Mouse (Mus musculus) left cerebral cortex, adult 2 months (tissue): Measurements from ENCODE around the gene Kirrel. TPM values are rescaled to one million over a fixed set of nuclear protein-coding genes. Genes with fewer than 3 reads are reported as not detected.

Experiments
- DNase-seq, 2 experiments: peaks; one replicate each; pipeline ENCODE4 v3.0.0; 2021 to 2022; ENCODE audit warnings: low spot score in 2 of 2, mixed read lengths in 1 of 2; ENCODE audit errors: extremely low spot score in 1 of 2
- H3K27ac ChIP-seq: fragments of 200-600 bp; 2 replicates; pipeline ENCODE4 v1.8.1; 2022
- H3K4me3 ChIP-seq: fragments of 200-600 bp; 2 replicates; pipeline ENCODE4 v1.8.1; 2022
- CTCF ChIP-seq: fragments of 200-600 bp; IDR thresholded peaks from 2 replicates; pipeline ENCODE4 v1.8.1; 2022; ENCODE audit warnings: antibody characterized with exemption, mild to moderate bottlenecking, moderate library complexity
- intact Hi-C: fragments of 180-260 bp; cut with DNase I; formaldehyde crosslinking; loops from one replicate; pipeline ENCODE4 v1.15.1; 2025
- total RNA-seq, 2 experiments: library from RNA; stranded (reverse); gene quantifications; 2 replicates each; pipeline ENCODE4 v1.2.3; 2021

Gene Kirrel
- total RNA-seq, 2 experiments from 2014 or later, result 4.3 to 4.9 TPM

DNA sequence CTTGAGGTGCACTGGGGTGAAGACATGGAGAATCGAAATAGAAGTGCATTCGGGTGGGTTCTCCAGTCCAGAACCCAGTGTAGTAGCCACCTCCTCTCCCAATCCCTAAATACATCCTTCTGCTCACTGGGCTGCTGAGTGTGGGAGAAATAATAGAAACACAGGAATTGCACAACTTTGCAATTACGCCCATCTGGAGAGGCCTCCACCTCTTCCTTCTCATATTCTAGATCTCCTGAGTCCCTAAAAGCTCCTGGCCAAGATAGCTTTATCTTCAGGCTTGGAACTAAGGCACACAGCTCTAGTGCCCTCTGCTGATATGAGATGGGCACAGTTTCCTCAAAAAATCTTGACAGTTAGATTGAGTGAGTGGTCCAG is 880 bp upstream of the Kirrel start:
- peak; percentile 76 for TF ChIP-seq CTCF
- Histone ChIP-seq H3K27ac (no peak overlapping the region), H3K4me3 (no peak overlapping the region)
- no peak for DNase-seq
- intact Hi-C loops, result loop anchor here (1.0 to 2.0 kb wide), 2 partner anchors 85 to 143 kb away; no protein-coding TSS in a partner anchor

DNA sequence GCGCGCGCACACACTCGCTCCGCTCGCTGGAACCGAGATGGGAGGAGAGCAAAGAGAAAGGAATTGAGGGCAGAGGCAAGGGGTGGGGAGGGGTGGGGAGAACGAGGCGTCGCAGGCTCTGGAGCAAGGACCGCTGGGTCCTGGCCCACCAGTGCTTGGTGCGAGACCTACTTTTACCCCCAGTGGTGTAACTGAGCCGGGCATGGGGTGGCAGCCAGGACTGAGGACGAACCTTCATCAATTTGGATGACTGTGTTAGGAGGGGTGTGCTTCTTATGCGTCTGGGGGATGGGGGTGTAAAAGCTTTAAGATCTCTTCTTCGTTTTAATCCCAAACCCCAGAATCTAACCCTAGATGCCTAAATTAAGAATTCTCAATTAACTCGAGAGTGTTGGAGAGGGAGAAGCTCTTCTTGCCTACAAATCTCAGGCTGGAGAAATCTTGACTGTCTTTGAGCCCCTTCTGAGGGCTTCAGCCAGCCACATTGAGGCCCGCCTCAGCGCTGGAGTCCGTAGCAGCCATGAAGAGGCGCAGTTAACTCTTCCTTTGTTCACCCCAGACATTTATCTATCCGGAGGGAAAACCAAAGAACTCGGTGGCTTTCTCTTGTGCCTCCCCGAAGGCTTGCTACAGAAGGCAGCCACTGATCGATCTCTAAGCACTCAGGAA is 356 bp upstream of the Kirrel start:
- TF ChIP-seq CTCF, result no peak; the same call in 1 of the 2 replicates
- no peak for DNase-seq
- intact Hi-C loops, result loop anchor here (1.0 to 2.0 kb wide), 2 partner anchors 85 to 142 kb away; no protein-coding TSS in a partner anchor
- Histone ChIP-seq H3K27ac (peak overlapping the region; percentile 8; the same call in 1 of the 2 replicates), H3K4me3 (peak overlapping the region; percentile 55)

DNA sequence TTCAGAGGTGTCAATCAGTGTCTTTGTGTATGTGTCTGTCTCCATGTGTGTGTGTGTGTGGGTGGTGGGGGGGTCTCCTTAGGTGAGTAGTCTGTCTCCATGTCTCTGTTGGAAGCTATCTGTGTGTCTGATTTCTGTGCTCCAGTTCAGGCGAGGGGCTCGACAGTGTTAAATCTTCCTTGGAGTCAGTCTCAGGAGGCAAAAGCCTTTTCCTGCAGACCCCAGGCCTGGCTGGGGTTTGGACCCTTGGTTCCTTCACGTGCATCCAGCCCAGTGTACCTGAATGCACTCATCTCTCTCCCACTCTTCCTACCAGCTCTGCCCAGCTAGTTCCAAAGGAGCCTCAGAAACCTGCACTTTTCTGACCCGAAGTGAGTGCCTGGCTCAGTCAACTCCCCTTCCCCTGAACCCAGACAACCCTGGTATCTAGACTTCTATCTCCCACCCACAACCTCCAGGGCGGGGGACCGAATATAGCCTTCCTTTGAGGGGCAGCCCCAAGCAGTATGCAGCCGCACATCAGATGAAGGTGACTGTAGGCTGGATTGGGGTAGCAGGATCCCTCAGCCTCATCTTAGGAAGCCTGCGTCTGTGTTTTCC is 961 bp downstream of the Kirrel start:
- no peak for TF ChIP-seq CTCF
- Histone ChIP-seq H3K4me3 (peak overlapping the region; percentile 55), H3K27ac (peak overlapping the region; percentile 58; the same call in 1 of the 2 replicates)
- intact Hi-C loops, result loop anchor here (2.0 kb wide), 1 partner anchor 141 kb away; no protein-coding TSS in a partner anchor
- DNase-seq, result no peak

DNA sequence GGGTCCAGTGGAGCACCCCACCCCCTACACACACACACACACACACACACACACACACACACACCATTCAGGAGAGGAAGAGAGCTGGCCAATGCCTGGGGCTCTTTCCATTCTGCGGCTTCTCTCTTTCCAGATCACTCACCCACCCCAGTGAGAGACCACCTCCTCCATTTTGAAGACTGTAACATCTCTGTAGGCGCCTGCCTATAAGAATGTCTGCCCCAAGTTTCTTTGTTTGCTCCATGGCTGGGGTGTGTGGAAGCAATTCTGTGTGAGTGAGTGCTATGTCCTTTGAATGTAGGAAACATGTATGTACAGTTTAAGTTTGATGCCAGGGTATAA is 1.5 kb downstream of the Kirrel start:
- intact Hi-C loops, result no loop called here
- no peak overlapping the region for H3K4me3 ChIP-seq
- DNase-seq, result no peak
- no peak for TF ChIP-seq CTCF
- H3K27ac ChIP-seq, result no peak overlapping the region

DNA sequence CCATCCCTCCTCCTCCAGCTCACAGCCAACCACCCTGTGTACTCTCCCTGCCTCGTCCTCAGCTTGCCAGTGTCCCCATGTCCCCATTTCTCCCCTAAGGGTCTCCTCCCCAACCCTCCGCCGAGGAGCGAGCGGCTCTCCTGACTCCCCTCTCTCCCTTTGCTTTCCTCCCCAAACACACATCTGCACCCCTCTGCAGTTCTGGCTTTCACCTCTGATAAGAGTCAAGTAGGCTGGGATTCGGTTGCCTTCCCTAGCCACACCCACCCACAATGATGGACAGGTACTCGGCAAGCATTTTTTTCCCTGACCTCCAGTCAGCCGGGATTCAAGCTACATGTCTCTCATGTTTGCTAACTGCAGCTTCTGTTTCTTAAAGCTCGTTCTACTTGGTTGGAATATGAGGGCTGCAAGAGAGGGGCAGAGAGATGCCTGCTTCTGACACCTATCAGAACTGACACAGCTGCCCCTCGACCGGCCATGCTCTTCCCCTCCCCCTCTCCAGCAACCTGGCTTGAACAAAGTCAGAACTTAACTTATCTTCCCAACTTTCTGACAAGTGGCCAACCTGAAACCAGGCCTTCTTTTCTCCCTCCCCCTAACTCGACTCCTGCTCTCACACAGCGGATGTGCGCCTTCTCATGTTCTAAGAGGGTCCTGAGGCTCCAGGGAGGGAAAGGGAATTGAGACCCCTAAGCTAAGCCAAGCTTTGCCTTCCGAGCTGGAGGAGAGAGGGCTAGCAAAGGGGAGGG is 2.0 kb downstream of the Kirrel start:
- Histone ChIP-seq H3K4me3 (peak overlapping the region; percentile 16), H3K27ac (no peak overlapping the region)
- no peak for DNase-seq
- TF ChIP-seq CTCF, result no peak
- intact Hi-C loops, result no loop called here

DNA sequence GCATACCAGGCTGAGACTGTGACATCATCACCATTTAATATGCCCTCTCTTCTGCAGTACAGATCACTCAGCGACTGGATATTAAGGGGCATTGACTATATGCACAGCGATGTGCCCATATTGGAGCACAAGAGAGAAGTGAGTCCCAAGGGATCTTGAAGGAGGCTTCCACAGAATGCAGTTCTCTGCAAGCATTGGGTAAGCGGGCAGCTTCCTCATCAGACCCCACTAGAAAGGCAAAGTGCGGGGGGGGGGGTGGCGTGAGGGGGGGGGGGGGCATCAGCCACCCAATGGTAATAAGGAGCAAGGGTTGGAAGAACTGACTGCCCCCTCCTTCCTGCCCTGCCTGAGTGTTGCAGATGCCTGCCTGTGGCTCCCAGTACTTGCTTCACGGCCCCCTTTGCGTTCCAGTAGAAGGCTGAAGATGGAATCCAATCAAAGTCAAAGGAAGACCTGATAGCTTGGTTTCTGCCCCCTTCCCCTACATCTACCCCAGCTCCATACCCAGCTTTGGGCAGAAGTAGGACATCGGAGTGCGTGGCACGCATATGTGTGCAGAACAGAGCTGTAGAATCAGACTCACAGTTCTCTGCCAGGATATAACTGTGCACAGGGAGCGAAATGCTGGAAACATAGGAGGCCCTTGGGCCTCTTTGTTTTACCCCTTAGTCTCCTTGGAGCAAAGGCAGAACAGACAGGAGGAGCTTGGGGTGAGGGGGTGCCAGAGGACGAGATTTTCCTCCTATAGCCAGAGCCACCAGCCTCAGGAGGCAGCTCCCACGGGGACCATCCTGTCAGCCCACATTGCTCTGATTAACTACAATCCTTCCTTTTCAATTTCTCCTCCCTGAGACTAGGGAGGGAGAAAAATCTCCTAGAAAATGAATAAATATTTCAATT is 3.1 kb downstream of the Kirrel start:
- Histone ChIP-seq H3K4me3 (peak overlapping the region; percentile 16), H3K27ac (no peak overlapping the region)
- no peak for DNase-seq
- intact Hi-C loops, result no loop called here
- TF ChIP-seq CTCF, result no peak

DNA sequence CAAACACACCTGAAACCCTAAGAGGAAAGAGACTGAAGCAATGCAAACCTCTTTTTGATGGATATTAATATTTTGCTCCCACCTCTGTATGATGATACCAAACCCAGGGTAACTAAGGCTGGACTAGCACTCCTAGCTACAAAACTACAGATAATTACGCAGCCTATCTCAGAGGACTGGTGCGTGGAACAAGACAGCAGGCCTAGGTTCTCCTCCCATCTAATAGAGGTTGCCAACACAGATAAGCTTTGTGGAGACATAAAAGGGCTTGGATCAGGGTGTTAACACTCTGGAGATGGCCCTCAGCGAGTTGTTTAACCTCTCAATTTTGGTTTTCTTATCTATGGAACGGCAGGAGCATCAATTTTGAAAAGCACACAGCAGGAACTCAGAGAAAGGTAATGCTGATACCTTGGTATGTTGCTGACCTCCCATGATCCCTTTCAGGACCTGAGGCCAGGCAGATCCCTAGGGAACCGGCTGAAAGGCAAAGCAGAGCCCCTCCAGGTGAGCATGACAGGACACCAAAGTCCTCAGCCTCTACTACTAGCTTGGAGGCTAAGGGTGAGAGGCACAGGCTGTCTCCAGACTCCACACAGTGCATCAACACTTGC is 5.0 kb downstream of the Kirrel start:
- no peak overlapping the region for H3K27ac ChIP-seq
- DNase-seq, result no peak
- no peak overlapping the region for H3K4me3 ChIP-seq
- intact Hi-C loops, result no loop called here
- no peak for TF ChIP-seq CTCF

DNA sequence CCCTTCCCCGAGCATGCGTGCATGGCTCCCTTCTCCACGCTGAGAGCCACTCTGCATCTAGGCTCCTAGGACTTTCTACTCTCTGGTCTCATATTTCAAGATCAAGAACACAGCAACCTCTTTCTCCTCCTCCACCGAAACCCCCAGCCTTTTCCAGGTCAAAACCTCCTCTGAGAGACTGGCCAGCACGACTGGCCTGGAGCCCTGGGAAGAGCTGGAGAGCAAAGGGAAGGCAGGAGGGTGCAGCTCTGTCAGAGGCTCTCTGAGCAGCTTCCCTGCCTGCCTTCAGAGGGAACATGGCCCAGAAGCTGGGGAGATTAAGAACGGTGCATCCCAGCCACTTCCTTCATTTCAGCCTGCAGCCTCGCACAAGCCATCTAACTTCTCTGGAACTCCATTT is 5.8 kb downstream of the Kirrel start:
- DNase-seq, result no peak
- TF ChIP-seq CTCF, result no peak
- intact Hi-C loops, result no loop called here
- Histone ChIP-seq H3K4me3 (no peak overlapping the region), H3K27ac (no peak overlapping the region)

DNA sequence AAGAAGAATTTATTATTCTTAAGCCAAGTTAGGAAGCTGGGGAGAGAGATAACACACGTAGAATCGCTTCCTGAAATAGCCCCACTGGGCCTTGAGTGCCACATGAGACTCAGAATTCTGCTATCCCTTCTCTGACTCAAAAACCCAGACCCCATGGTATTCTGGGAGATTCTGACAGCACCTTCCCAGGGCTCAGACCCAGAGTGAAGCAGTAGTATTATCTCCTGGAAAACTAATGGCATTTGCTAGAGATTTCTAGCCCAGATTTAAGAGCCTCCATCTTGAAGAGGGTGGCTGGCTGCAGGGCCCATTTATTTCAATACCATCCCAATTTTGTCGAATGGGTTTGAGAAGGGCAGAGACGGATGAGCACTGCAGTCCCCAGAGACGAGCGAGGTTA is 6.9 kb downstream of the Kirrel start:
- Histone ChIP-seq H3K27ac (no peak overlapping the region), H3K4me3 (no peak overlapping the region)
- no peak for TF ChIP-seq CTCF
- DNase-seq, result no peak
- intact Hi-C loops, result no loop called here

DNA sequence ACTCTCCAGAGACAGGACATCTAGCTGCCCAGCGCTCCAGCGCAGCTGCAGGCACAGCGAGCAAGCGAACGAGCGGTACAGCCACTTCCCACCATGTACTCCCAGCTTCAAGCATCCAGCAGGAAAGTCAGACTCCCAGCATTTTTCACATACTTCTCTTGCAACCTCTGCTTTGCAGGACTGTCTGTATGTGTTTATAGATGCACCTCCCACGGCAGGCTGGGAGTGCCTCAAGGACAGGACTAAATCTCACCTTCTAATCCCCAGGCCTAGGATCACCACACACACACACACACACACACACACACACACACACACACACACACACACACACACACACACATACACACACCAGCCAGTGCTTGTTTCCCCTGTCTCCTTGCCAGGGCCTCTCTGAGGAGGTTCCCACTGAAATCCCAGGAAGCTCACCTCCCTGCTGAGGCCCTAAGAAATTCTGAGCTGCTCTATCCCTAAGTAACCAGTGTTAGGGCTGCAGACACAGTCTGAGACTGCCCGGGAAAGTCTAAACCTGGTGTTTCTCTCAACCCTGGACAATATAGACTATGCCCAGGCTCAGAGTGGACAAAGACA is 9.2 kb downstream of the Kirrel start:
- Histone ChIP-seq H3K27ac (no peak overlapping the region), H3K4me3 (no peak overlapping the region)
- DNase-seq, result no peak
- intact Hi-C loops, result no loop called here
- no peak for TF ChIP-seq CTCF
